Mouse (Mus musculus): ENCODE results near the gene Tie1.
"Not testable (repeated sequence)": the region's sequence is repeated elsewhere in the genome, so short reads cannot be mapped to it uniquely, and the experiment has no call there.

Tie1 gene

DNA sequence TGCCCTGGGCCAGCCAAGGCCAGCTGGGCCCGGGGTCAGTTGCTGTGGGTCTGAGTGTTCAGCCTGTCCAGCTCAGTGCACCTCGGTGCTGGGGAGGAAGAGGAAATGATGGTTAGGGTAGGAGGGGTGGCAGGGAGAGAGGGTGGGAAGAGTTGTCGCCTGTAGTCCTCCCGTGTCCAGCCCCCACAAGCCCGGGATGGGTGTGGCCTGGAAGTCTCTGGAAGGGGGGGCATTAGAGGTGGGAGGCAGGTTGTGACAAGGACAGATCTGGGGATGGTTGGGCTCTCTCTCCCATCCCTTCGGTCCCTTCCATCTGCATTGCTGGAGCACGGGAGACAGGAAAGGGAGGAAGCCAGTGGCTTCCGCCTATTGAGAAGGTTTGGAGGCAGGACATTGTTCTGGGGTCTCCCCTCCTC, at the start of gene Tie1:
Tie1 (minus strand) TSS at position 345 of the 416 bp plus-strand sequence.
- DNase-seq, result peak; percentile 37

DNA sequence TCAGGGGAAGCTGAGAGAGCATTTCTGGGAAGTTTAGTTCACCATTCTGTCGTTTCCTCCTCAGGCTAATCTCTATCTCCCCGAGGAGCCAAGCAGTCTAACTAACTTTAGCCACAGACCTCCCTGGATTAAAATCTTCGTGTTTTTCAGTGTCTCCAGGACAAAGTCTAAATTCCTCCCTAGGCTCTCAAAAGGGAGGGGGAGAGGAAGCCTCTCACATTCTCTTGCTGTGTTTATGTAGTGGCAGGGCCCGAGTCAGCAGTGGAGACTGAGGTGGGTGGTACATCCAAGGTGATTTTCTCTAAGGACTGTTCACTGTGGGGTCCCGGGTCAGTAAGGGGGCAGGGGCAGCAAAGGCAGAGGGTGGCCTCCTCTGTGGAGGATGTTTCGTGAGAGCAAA, 47.9 kb upstream of the Tie1 start:
- no peak for DNase-seq

DNA sequence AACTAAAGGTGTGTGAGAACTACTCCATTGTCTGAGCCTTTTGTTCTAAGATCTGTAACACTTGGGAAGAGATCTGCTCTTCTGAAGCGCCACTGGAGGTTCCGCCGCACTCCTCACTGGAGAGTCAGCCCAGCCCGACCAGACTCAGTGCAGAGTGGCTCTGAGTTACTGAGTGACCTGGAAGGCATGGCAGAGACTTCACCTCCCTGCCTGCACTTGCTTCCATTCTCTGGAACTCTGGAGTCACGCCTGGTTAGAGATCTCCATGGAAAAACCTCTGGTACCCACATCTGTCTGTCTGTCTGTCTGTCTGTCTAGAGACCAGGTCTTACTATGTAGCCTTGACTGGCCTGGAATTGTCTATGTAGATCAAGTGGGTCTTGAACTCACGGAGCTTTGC, 45.7 kb upstream of the Tie1 start:
- DNase-seq, result no peak

GRCm38 (mm10) chr4:118533605-118534004, 43.7 kb upstream of the Tie1 start:
- no peak for DNase-seq

GRCm38 (mm10) chr4:118533156-118533555, 43.3 kb upstream of the Tie1 start:
- DNase-seq, result no peak

DNA sequence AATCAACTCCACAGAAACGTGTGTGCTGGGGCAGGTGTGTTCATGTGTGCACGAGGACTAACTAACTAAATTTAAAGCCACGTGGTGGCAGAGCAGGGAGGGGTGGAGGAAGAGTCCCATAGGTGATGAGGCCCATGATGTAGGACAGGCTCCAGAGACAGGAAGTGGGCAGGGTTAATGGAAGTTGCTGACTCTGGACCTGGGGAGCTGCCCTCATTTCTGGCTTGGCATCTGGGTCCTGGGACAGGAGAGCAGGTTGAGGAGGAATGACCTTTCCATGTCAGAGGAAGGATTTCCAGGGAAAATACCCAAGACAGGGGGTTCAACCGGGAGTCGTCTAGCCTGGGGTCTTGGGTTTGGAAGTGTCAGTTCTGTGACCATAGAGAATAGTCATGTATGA, 42.8 kb upstream of the Tie1 start:
- no peak for DNase-seq

- DNase-seq, result no peak
Measured at GRCm38 (mm10) chr4:118527720-118528119, 37.9 kb upstream of the Tie1 start.

DNA sequence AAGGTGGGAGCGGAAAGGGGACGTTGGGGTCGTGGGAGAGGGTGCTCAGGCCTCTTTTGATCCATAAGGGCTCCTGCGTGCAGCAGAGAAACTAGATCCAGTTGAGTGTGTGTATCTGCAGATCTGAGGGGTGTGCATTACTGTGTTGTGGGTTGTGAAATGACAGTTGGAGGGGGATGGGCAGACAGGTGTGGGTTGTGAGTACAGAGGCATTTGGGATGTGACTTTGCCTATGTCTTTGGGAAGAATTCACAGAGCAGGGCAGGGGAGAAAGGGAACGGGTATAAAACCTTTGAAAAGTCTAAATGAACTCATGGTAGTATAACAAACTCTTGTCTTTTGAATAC, 37.4 kb upstream of the Tie1 start:
- DNase-seq, result no peak

DNA sequence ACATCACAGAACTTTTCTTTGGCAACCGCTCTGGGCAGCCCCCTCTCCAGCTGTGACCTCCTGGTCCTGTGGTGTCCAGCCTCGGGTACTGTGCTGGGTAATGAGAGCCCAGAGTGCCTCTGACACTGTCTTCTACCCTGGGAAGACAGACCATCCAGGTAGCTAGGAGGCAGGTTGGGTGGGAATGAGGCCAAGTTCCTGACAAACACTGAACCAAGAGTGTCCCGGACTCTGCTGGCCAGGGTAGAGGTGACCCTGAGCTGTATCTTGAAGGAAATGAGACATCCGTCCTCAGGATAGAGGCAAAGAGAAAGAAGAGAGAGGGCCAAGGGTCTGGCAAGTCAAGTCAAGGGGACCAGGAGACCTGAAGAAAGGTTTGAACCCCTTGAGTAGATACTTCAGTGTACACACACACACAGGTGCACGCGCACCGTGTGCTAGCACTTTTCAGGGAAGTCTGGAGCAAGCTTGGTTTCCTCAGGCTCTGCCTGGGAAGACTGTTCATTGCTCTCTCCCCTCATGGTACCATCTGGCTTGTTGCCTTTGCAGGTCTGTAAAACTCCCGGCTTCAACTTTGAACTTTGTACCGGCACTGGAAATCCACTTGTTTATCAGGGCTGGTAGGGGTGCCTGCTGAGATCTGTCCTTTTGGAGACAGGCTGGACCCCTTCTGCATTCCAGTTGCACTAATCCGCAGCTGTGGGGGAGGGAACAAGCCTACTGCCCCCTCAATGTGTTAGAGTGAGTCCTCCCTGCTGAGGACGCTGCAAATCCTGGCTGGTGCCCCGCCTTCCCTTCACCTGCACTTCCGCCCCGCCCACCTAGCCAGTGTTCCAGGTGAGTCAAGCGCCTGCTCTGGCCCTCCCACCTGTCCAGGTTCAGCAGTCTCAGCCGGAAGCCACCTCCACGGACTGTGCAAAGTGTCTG, 36.8 kb upstream of the Tie1 start, which contains the start of gene 2610528J11Rik:
2610528J11Rik (plus strand) TSS at position 592 of the 927 bp plus-strand sequence.
- DNase-seq, result peak; percentile 21

DNA sequence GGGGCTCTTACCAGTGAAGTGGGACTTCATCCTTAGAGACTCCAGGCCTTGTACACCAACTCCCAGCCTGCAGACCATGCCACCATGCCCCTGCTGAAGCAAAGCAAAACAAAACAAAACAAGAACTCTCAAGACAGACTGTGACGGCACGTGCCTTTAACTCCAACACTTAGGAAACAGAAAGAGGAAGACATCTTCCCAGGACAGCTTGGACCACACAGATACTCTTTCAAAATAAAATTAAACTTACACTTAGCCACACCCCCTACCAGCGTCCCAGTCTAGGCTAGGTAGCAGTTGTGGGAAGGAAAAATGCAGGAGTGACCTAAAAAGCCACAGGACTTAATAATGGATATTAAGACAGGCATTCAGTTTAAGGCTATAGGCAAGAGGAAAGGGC, 35.9 kb upstream of the Tie1 start:
- DNase-seq, result no peak

DNA sequence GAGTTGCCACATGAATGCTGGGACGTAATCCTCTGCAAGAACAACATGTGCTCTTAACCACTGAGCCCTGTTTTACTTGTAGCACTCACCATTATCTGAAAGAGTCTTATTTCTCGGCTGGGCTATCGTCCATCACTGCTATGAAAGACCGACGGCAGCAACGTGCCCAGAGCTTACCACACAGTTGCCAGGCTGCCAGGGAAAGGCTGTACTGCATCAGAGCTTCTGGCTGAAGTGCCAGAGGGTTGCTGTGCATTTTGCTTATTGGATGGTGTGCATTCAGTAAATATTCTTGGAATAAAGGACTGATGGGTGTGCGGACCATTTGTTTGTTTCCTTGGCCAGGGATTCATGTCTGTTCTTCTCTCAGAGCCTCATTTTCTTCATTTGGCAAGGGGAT, 34.1 kb upstream of the Tie1 start:
- no peak for DNase-seq

DNA sequence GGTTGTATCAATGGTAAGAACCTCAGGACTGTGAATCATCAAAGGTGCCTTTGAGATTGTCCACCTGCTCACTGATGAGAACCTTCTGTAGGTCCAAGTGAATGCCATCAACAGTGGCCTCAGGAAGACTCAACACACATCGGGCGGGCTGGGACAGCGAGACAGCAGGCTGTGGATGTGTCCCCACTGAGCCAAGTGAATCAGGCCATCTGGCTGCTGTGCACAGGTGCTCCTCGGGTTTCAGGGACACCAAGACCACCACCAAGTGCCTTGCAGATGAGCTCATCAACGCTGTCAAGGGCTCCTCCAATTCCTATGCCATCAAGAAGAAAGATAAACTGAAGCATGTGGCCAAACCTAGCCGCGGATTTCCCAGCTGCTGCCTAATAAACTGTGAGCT, 32.4 kb upstream of the Tie1 start:
- no peak for DNase-seq

- DNase-seq, result no peak
Measured at GRCm38 (mm10) chr4:118518208-118518607, 28.3 kb upstream of the Tie1 start.

GRCm38 (mm10) chr4:118517497-118518146, 27.8 kb upstream of the Tie1 start:
- DNase-seq, result no peak

DNA sequence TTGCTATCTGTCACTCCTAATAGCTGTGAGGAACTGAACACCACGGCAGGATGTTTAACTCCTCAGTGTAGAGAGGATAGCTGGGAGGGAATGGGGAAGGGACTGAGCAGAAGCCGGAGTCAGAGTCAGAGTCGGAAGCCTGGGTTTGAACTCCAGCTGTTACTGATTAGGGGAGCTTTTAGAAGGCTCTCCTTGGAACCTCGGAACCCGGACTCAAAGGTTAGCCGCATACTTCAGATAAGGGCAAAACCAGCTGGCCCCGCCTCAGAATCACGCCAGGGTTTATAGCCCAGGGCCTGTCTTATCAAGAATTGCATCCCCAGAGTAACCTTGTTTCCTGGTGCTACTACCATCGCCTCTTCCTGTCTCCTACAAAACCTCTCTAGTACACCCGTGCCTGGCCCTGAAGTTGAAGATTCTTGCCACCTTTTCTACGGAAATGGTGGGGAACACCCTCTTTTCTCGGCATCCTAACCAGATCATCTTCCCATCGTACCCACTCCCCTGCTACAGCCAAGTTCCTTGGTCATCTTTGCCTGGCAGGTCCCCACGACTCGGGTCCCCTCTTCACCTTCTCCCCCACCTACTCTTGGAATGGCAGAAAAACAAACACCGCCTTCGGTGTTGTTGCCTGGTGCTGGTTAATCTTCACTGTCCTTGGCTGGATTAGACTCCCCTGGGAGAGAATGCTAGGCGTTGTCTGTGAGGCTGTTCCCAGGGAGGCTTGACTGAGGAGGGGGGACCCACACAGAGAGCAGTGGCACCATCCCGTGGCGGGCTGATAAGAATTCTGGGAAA, 27.0 kb upstream of the Tie1 start:
- peak; percentile 16 for DNase-seq

- DNase-seq, result no peak
Measured at GRCm38 (mm10) chr4:118509050-118509449, 19.2 kb upstream of the Tie1 start.

GRCm38 (mm10) chr4:118507171-118507570, 17.3 kb upstream of the Tie1 start:
- DNase-seq, result not testable (repeated sequence)

- DNase-seq, result no peak
Measured at GRCm38 (mm10) chr4:118505551-118505950, 15.7 kb upstream of the Tie1 start.

- no peak for DNase-seq
Measured at GRCm38 (mm10) chr4:118500792-118501191, 10.9 kb upstream of the Tie1 start.

DNA sequence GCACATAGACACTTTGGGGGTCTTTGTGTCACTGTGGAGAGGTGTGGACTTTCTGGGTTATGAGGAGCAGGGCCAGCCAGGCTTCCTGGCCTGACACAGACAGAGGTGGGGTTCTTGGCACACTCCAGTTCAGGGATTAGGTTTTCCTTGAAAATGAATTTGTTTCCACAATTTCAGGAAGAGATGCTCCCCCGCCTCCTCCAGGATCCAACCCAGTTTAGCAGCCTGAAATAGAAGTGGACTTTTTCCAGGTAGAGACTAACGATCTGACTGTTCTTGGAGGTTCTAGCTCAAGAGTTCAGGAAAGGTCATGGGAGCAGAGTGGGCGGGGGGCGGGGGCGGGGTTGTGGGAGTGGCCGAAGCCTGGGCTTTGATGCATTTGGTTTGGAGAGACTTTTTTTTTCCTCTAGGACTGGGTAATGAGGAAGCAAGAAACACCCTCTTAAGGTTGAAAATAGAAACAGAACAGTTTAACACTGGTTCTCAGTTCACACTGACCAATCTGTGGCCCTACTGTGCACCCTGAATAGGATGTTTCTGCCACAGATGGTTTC, 10.4 kb upstream of the Tie1 start:
- DNase-seq, result no peak

GRCm38 (mm10) chr4:118490461-118490860, 600 bp upstream of the Tie1 start:
- DNase-seq, result no peak

DNA sequence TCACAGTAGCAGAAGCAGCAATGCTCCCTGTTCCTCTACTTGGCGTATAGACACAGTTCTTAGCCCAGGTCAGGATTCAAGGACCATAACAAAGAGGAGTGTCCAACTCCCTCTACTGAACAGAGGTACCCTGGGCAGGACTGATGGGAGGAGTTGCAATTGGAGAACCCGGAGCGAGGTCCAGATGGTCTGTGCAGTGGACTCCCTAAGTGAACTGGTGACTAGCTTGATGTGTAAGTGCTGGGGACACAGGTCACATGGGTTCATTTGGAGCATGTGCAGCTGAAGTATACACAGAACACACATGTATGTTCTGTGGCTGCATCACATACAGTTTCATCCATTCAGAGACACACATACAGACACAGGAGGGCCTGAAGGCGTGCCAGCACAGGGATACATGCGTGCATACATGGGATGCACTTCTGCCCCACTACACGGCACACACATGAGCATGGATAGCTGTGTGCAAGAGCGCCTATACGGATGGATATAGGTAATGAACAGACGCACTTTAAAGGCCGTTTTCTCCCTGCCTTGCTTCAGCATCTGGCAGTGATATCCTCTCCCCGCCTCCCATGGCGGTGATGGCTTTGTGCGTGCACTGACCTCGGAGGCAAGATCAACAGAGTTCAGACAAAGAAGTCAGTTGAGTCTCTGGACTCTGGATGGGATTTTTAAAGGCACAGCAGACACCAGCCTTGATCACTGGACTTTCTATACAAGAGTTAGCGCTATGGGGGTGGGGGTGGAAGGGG, 12.9 kb downstream of the Tie1 start:
- no peak for DNase-seq

Measured in liver (tissue).